Mouse (Mus musculus) left cerebral cortex, adult 2 months (tissue): ENCODE measurements around the gene Elfn2. TPM values are rescaled to one million over a fixed set of nuclear protein-coding genes. Genes with fewer than 3 reads are reported as not detected.
A peak's percentile ranks its signal among the peaks of the same experiment; 100 is the strongest.

Experiments used
- DNase-seq, 2 experiments: peaks; one replicate each; pipeline ENCODE4 v3.0.0; 2021 to 2022; ENCODE audit warnings: low spot score in 2 of 2, mixed read lengths in 1 of 2; ENCODE audit errors: extremely low spot score in 1 of 2
- H3K27ac ChIP-seq: fragments of 200-600 bp; 2 replicates; pipeline ENCODE4 v1.8.1; 2022
- H3K4me3 ChIP-seq: fragments of 200-600 bp; 2 replicates; pipeline ENCODE4 v1.8.1; 2022
- CTCF ChIP-seq: fragments of 200-600 bp; IDR thresholded peaks from 2 replicates; pipeline ENCODE4 v1.8.1; 2022; ENCODE audit warnings: antibody characterized with exemption, mild to moderate bottlenecking, moderate library complexity
- intact Hi-C: fragments of 180-260 bp; cut with DNase I; formaldehyde crosslinking; loops from one replicate; pipeline ENCODE4 v1.15.1; 2025
- total RNA-seq, 2 experiments: library from RNA; stranded (reverse); gene quantifications; 2 replicates each; pipeline ENCODE4 v1.2.3; 2021

The Elfn2 gene
- total RNA-seq, 2 experiments from 2014 or later = 144 to 177 TPM

GRCm38 (mm10) chr15:78633413-78633812 is 85.2 kb downstream of the Elfn2 start:
- no peak for DNase-seq
- H3K27ac ChIP-seq = no peak overlapping the region
- no peak for TF ChIP-seq CTCF
- H3K4me3 ChIP-seq = no peak overlapping the region
- intact Hi-C loops = no loop called here

- Histone ChIP-seq H3K4me3 (no peak overlapping the region), H3K27ac (no peak overlapping the region)
- intact Hi-C loops = no loop called here
- TF ChIP-seq CTCF = no peak
- DNase-seq = no peak
Measured at GRCm38 (mm10) chr15:78632387-78632786, 86.2 kb downstream of the Elfn2 start.

GRCm38 (mm10) chr15:78626285-78626684 is 92.3 kb downstream of the Elfn2 start:
- no peak for TF ChIP-seq CTCF
- Histone ChIP-seq H3K27ac (no peak overlapping the region), H3K4me3 (no peak overlapping the region)
- intact Hi-C loops = no loop called here
- DNase-seq = no peak

- H3K27ac ChIP-seq = peak overlapping the region; percentile 58; the same call in 1 of the 2 replicates
- no peak overlapping the region for H3K4me3 ChIP-seq
- DNase-seq = no peak
- intact Hi-C loops = loop anchor here (5.0 kb wide), 1 partner anchor 222 kb away; no protein-coding TSS in a partner anchor
- TF ChIP-seq CTCF = no peak
Measured at GRCm38 (mm10) chr15:78624961-78625360, 93.6 kb downstream of the Elfn2 start.

GRCm38 (mm10) chr15:78624431-78624950 is 94.1 kb downstream of the Elfn2 start:
- DNase-seq = peak; percentile 33 to 61
- intact Hi-C loops = loop anchor here (5.0 kb wide), 1 partner anchor 223 kb away; no protein-coding TSS in a partner anchor
- H3K27ac ChIP-seq = peak overlapping the region; percentile 60; the same call in 1 of the 2 replicates
- no peak for TF ChIP-seq CTCF
- H3K4me3 ChIP-seq = no peak overlapping the region

GRCm38 (mm10) chr15:78623426-78623825 is 95.1 kb downstream of the Elfn2 start:
- intact Hi-C loops = loop anchor here (1.0 to 5.0 kb wide), 3 partner anchors 97 to 224 kb away; no protein-coding TSS in a partner anchor
- peak; percentile 99 for TF ChIP-seq CTCF
- Histone ChIP-seq H3K4me3 (no peak overlapping the region), H3K27ac (no peak overlapping the region)
- peak; percentile 76 to 82 for DNase-seq

Other genes starting within 250 kb of the Elfn2 start
- under 1 TPM in 1 of 2 experiments, not detected in 1; 0.07 TPM for gene Il2rb, start 223.5 kb downstream of the Elfn2 start, total RNA-seq
- gene C1qtnf6, start 187.4 kb downstream of the Elfn2 start, total RNA-seq = 1 to 10 TPM; 1.3 to 1.6 TPM
- gene Sstr3, start 174.1 kb downstream of the Elfn2 start, total RNA-seq = 10 to 100 TPM; 20.8 to 22.9 TPM
- gene Rac2, start 146.0 kb downstream of the Elfn2 start, total RNA-seq = 1 to 10 TPM in 1 of 2 experiments, under 1 TPM in 1; 0.98 to 3.9 TPM
- gene Cyth4, start 121.7 kb downstream of the Elfn2 start, total RNA-seq = 10 to 100 TPM; 10.0 to 10.3 TPM
- gene Mfng, start 54.7 kb upstream of the Elfn2 start, total RNA-seq = 1 to 10 TPM; 5.0 to 6.2 TPM
- gene Card10, start 84.3 kb upstream of the Elfn2 start, total RNA-seq = 1 to 10 TPM; 4.8 TPM
- 10 to 100 TPM; 10.6 to 13.1 TPM for gene Cdc42ep1, start 123.9 kb upstream of the Elfn2 start, total RNA-seq
- gene Lgals2, start 136.8 kb upstream of the Elfn2 start, total RNA-seq = not detected
- 10 to 100 TPM; 64.8 to 68.2 TPM for gene Gga1, start 158.4 kb upstream of the Elfn2 start, total RNA-seq
- gene Gm49510, start 180.9 kb upstream of the Elfn2 start, total RNA-seq = not detected
- 10 to 100 TPM; 35.0 to 37.7 TPM for gene Sh3bp1, start 181.0 kb upstream of the Elfn2 start, total RNA-seq
- 100 to 1,000 TPM; 165 to 171 TPM for gene Pdxp, start 195.1 kb upstream of the Elfn2 start, total RNA-seq
- gene Lgals1, start 208.0 kb upstream of the Elfn2 start, total RNA-seq = 10 to 100 TPM; 19.8 to 20.4 TPM
- 10 to 100 TPM; 36.2 to 38.8 TPM for gene Nol12, start 216.2 kb upstream of the Elfn2 start, total RNA-seq
- 10 to 100 TPM; 11.8 to 12.7 TPM for gene Triobp, start 229.0 kb upstream of the Elfn2 start, total RNA-seq